Mouse (Mus musculus): Measurements from ENCODE around the gene Slc22a3. TPM values are rescaled to one million over a fixed set of nuclear protein-coding genes. Genes with fewer than 3 reads are reported as not detected.
A peak's percentile ranks its signal among the peaks of the same experiment; 100 is the strongest.

Gene Slc22a3
- total RNA-seq (2012; rRNA removed) (not detected in 2 replicates), total RNA-seq (2014; rRNA removed) (not detected in 2 replicates), polyA plus RNA-seq (2012; ENCODE audit: insufficient read length, low read depth) (not detected in 2 replicates)

- dilution Hi-C loops (cut with MboI; ENCODE audit: extremely low pct_ligation_motif_present, extremely low pct_unique_long_range_greater_than_20kb, low sequenced_read_pairs) (no loop called here), in situ Hi-C loops (cut with MboI; ENCODE audit: low pct_ligation_motif_present, low pct_unique_long_range_greater_than_20kb, low sequenced_read_pairs) (no loop called here)
- peaks cover 51% of the 10 kb centered on the region for H3K27me3 ChIP-seq (replicated peaks)
- TF ChIP-seq CHD2 (IDR thresholded peaks at IDR 0.05; ENCODE audit: low read length) (no peak), KAT2A (IDR thresholded peaks at IDR 0.05; ENCODE audit: insufficient replicate concordance, low read length) (no peak), POLR2AphosphoS2 (IDR thresholded peaks at IDR 0.05; ENCODE audit: low read depth, low read length) (no peak), RAD21 (IDR thresholded peaks at IDR 0.05; ENCODE audit: low read depth, low read length) (no peak), JUND (conservative IDR thresholded peaks at IDR 0.05; ENCODE audit: low read depth, low read length) (no peak), ELF1 (IDR thresholded peaks at IDR 0.05; ENCODE audit: low read depth, low read length) (no peak), MAX (IDR thresholded peaks at IDR 0.05; ENCODE audit: low read length) (no peak), ZMIZ1 (IDR thresholded peaks at IDR 0.05; ENCODE audit: low read depth, low read length) (no peak), NELFE (IDR thresholded peaks at IDR 0.05; ENCODE audit: low read depth, low read length) (no peak), POLR2A (IDR thresholded peaks at IDR 0.05; ENCODE audit: low read depth, low read length) (no peak), CHD1 (IDR thresholded peaks at IDR 0.05; ENCODE audit: low read depth, low read length) (no peak), EP300 (IDR thresholded peaks at IDR 0.05; ENCODE audit: low read length) (no peak)
- no peak within 1 kb of the TSS for H3K9ac ChIP-seq (ENCODE audit: insufficient read depth, low read depth)
- no peak for DNase-seq (ENCODE audit: extremely low read depth)
- H3K79me2 ChIP-seq (replicated peaks; ENCODE audit: control insufficient read depth, extremely low read depth, insufficient read depth, poor library complexity, severe bottlenecking), result no peaks in the 10 kb centered on the region
- H3K4me3 ChIP-seq (replicated peaks in 1 of 3; ENCODE audit: low read depth in 2 of 3, low read length in 2 of 3, poor library complexity in 1 of 3), result no peak within 1 kb of the TSS
- peaks cover 0 to 27% of the 10 kb centered on the region in 2 experiments; a peak in 2 of 4 replicates for H3K4me1 ChIP-seq (ENCODE audit: control insufficient read depth in 1 of 2, insufficient read depth in 2 of 2)
- H3K27ac ChIP-seq (ENCODE audit: insufficient read depth, low read depth), result no peak within 1 kb of the TSS
- H3K36me3 ChIP-seq (replicated peaks in 1 of 2; ENCODE audit: control insufficient read depth in 1 of 2, insufficient read depth in 1 of 2, low read length in 1 of 2), result no peaks in the 10 kb centered on the region
- peaks cover 6% of the 10 kb centered on the region for H3K9me3 ChIP-seq (replicated peaks; ENCODE audit: low read length)
- no peak within 1 kb of the TSS for H3K4me2 ChIP-seq (ENCODE audit: insufficient read depth, low read depth, poor library complexity, severe bottlenecking)
Measured at GRCm38 (mm10) chr17:12507654-12508204, at the start of gene Slc22a3. TSS of gene Slc22a3 (minus strand) at chr17:12507704.

- TF ChIP-seq KAT2A (IDR thresholded peaks at IDR 0.05; ENCODE audit: insufficient replicate concordance, low read length) (no peak), SMC3 (IDR thresholded peaks at IDR 0.05; ENCODE audit: low read depth, low read length) (peak; percentile 85), MAFK (IDR thresholded peaks at IDR 0.05; ENCODE audit: insufficient replicate concordance, low read length) (no peak), MYC (IDR thresholded peaks at IDR 0.05; ENCODE audit: low read depth, low read length) (no peak), ZKSCAN1 (IDR thresholded peaks at IDR 0.05; ENCODE audit: borderline replicate concordance, low read depth, low read length) (no peak), ZC3H11A (IDR thresholded peaks at IDR 0.05; ENCODE audit: low read depth, low read length) (peak; percentile 3; the same call in 1 of the 2 replicates), JUND (conservative IDR thresholded peaks at IDR 0.05; ENCODE audit: low read depth, low read length) (no peak), PAX5 (IDR thresholded peaks at IDR 0.05; ENCODE audit: low read length) (no peak), MAX (IDR thresholded peaks at IDR 0.05; ENCODE audit: low read length) (no peak), ETS1 (conservative IDR thresholded peaks at IDR 0.05; ENCODE audit: low read depth, low read length) (no peak), E2F4 (IDR thresholded peaks at IDR 0.05; ENCODE audit: insufficient replicate concordance, low read depth, low read length) (no peak), ZMIZ1 (IDR thresholded peaks at IDR 0.05; ENCODE audit: low read depth, low read length) (no peak), CTCF (conservative IDR thresholded peaks at IDR 0.05 in 1 of 2, IDR thresholded peaks at IDR 0.05 in 1 of 2; ENCODE audit: low read depth in 2 of 2, low read length in 2 of 2) (peak; percentile 89 to 95), RCOR1 (conservative IDR thresholded peaks at IDR 0.05; ENCODE audit: low read depth, low read length) (no peak), MXI1 (IDR thresholded peaks at IDR 0.05; ENCODE audit: low read depth, low read length) (no peak), IRF4 (IDR thresholded peaks at IDR 0.05; ENCODE audit: low read depth, low read length) (peak; percentile 43; the same call in 1 of the 2 replicates), USF2 (conservative IDR thresholded peaks at IDR 0.05; ENCODE audit: low read depth, low read length) (no peak), RAD21 (IDR thresholded peaks at IDR 0.05; ENCODE audit: low read depth, low read length) (peak; percentile 61), BHLHE40 (IDR thresholded peaks at IDR 0.05; ENCODE audit: low read depth, low read length) (no peak), EP300 (IDR thresholded peaks at IDR 0.05; ENCODE audit: low read length) (no peak), ZNF384 (IDR thresholded peaks at IDR 0.05; ENCODE audit: low read depth, low read length) (0 out of 2 replicates have a peak, but pooled peaks have one; percentile 6), HCFC1 (IDR thresholded peaks at IDR 0.05; ENCODE audit: low read depth, low read length) (no peak), MEF2A (IDR thresholded peaks at IDR 0.05; ENCODE audit: borderline replicate concordance, low read depth, low read length) (no peak)
- DNase-seq (ENCODE audit: extremely low read depth), result peak; percentile 80
- Histone ChIP-seq H3K27me3 (replicated peaks) (peaks cover 44% of the 10 kb centered on the region), H3K9me3 (replicated peaks; ENCODE audit: low read length) (no peaks in the 10 kb centered on the region), H3K9ac (ENCODE audit: insufficient read depth, low read depth) (no peak overlapping the region), H3K4me1 (ENCODE audit: control insufficient read depth in 1 of 2, insufficient read depth in 2 of 2) (no peaks in the 10 kb centered on the region), H3K27ac (ENCODE audit: insufficient read depth, low read depth) (no peak overlapping the region), H3K4me3 (replicated peaks in 1 of 3; ENCODE audit: low read depth in 2 of 3, low read length in 2 of 3, poor library complexity in 1 of 3) (no peak overlapping the region), H3K79me2 (replicated peaks; ENCODE audit: control insufficient read depth, extremely low read depth, insufficient read depth, poor library complexity, severe bottlenecking) (no peaks in the 10 kb centered on the region), H3K36me3 (replicated peaks in 1 of 2; ENCODE audit: control insufficient read depth in 1 of 2, insufficient read depth in 1 of 2, low read length in 1 of 2) (no peaks in the 10 kb centered on the region), H3K4me2 (ENCODE audit: insufficient read depth, low read depth, poor library complexity, severe bottlenecking) (no peak overlapping the region)
- in situ Hi-C loops (cut with MboI; ENCODE audit: low pct_ligation_motif_present, low pct_unique_long_range_greater_than_20kb, low sequenced_read_pairs) (loop anchor here (10.0 kb wide), 1 partner anchor 280 kb away; no protein-coding TSS in a partner anchor), dilution Hi-C loops (cut with MboI; ENCODE audit: extremely low pct_ligation_motif_present, extremely low pct_unique_long_range_greater_than_20kb, low sequenced_read_pairs) (no loop called here)
Measured at GRCm38 (mm10) chr17:12534353-12535145, 27.0 kb upstream of the Slc22a3 start.
